Mouse (Mus musculus): ENCODE results near the gene Brms1l. TPM values are rescaled to one million over a fixed set of nuclear protein-coding genes. Genes with fewer than 3 reads are reported as not detected.

Brms1l gene
- polyA plus RNA-seq, 1 experiment = 15.7 TPM

DNA sequence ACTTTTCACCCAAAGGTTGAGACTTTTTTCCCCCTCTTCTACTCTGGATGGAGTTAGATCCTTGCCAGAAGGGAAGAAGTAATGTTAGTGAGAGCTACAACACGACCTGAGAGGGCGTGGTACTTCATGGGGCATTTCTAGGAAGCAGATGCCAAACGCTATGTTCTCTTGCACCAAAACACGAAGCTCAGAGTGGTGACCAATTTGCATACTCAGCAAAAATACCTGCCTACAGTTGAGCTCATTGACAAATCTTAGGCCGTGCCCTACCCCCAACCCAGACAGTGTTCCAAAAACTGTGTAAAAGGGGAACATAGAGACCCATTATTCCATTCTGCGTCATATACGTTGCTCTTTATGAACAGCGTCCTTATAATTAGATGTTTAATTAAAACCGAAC, 77.1 kb downstream of the Brms1l start:
- H3K4me1 ChIP-seq (ENCODE audit: control insufficient read depth, insufficient read depth, insufficient read length, low read length) = no peaks in the 10 kb centered on the region
- no peak overlapping the region for H3K4me3 ChIP-seq (ENCODE audit: insufficient read depth, low read depth, low read length)
- no peak overlapping the region for H3K27ac ChIP-seq (replicated peaks; ENCODE audit: low read depth, low read length)

DNA sequence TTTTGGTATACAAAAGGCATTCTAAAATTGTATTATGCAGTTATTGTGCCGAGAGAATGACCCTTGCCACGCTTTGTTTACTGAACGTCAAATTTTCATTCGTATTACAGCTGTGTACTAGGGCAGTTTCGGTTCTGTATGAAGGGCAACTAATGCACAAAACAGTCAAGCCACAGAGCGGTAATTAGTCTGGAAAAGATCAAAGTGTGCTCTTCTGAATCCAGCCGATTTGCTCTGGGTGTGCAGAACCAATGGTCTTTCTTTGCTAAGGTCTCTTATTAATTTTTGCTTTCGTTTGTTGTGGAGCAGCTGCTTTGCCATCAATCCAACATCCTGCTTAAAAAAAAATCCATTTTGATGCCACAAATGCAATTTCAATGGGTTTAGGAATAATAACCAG, 80.1 kb downstream of the Brms1l start:
- Histone ChIP-seq H3K4me1 (ENCODE audit: control insufficient read depth, insufficient read depth, insufficient read length, low read length) (no peaks in the 10 kb centered on the region), H3K27ac (replicated peaks; ENCODE audit: low read depth, low read length) (no peak overlapping the region), H3K4me3 (ENCODE audit: insufficient read depth, low read depth, low read length) (no peak overlapping the region)

DNA sequence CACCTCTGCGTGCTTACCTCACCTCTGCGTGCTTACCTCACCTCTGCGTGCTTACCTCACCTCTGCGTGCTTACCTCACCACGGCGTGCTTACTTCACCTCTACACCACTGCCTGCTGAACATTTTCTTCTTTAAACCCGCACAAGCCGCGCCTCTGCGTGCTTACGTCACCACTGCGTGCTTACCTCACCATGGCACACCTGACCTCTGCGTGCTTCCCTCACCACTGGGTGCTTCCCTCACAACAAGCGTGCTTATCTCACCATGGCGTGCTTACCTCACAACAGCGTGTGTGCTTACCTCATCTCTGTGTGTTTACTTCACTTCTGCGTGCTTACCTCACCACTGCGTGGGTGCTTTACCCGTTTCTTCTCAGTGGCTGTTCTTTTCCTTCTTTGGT, 80.9 kb downstream of the Brms1l start:
- Histone ChIP-seq H3K4me3 (ENCODE audit: insufficient read depth, low read depth, low read length) (no peak overlapping the region), H3K27ac (replicated peaks; ENCODE audit: low read depth, low read length) (no peak overlapping the region), H3K4me1 (ENCODE audit: control insufficient read depth, insufficient read depth, insufficient read length, low read length) (no peaks in the 10 kb centered on the region)

Other genes with a start within 250 kb of the Brms1l start
- gene Insm2, start 236.9 kb upstream of the Brms1l start, polyA plus RNA-seq (2012; ENCODE audit: insufficient read depth, insufficient read length, missing spikeins) = not detected in 2 replicates
- gene Ralgapa1, start 15.2 kb upstream of the Brms1l start, polyA plus RNA-seq (2012; ENCODE audit: insufficient read depth, insufficient read length, missing spikeins) = 22.9 and 24.8 TPM in 2 replicates